Mouse (Mus musculus) small intestine, adult 2 months (tissue): ENCODE measurements around the gene Mgarp.

Experiments used
- CTCF ChIP-seq: fragments of 200-500 bp; IDR thresholded peaks from 2 replicates; pipeline ENCODE4 v1.5.1; 2012; ENCODE audit warnings: low read depth, mild to moderate bottlenecking, control low read depth, inconsistent platforms, low read length, moderate library complexity, mixed read lengths; ENCODE audit not compliant: insufficient replicate concordance, insufficient read length; ENCODE audit errors: extremely low read depth
- POLR2A ChIP-seq: fragments of 200-500 bp; IDR thresholded peaks from 2 replicates; pipeline ENCODE4 v1.6.1; 2012; ENCODE audit warnings: low read depth, mild to moderate bottlenecking, control low read depth, inconsistent platforms, low read length, moderate library complexity

DNA sequence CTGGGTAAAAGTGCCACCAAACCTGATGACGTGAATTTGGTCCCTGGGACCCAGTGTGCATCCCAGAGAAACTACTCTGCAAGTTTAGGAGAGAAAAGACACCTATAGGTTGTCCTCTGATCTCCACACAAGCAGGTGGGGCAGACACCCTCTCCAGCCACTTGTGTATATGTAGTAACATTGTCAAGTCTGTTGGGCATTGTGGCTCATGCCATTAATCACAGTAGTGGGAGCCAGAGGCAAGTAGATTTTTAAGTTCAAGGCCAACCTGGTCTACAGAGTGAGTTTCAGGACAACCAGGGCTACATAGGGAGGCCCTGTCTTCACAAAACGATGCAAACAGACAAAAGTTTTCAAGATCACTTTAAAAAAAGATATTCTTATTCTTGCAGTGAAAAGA, 24.7 kb downstream of the Mgarp start:
- no peak for TF ChIP-seq CTCF
- no peak for TF ChIP-seq POLR2A
